Mouse (Mus musculus) layer of hippocampus, adult 9-11 months (tissue): ENCODE measurements around the gene Hjurp.

Experiments used
- DNase-seq: peaks from one replicate; pipeline ENCODE4 v3.0.0; 2022

Hjurp gene

GRCm38 (mm10) chr1:88279111-88280005 is 1.9 kb upstream of the Hjurp start:
- DNase-seq = no peak

DNA sequence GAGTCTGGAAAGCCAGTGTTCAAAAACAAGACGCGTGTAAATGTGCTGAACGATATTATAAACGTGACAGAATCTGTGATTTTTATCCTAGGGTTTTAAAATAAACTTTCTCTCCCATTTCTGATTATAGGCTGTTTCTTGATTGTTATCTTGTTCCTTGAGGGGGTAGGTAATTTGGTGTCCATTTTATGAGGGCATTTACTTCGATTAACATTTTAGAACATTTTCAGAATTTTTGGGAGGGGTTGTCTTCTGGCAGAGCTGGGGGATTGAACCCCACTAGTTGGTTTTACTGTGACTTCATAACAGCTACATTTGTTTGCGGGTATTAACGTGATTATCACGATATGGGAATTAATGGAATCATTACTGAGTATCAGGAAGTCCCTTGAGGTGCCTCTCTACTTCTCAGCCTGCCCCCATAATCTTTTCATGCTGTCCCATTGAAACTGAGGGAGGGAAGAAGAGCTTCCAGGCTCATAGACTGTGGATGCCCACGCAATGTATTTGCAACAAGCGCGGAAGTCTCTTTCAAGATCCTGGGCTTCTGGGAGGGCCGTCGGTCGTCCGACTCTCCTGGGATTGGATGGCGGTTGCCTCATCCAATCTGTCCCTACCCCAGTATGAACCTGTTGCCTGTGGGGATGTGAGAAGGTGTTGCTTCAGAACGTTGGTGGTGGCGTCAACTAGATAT is 532 bp upstream of the Hjurp start:
- no peak for DNase-seq

DNA sequence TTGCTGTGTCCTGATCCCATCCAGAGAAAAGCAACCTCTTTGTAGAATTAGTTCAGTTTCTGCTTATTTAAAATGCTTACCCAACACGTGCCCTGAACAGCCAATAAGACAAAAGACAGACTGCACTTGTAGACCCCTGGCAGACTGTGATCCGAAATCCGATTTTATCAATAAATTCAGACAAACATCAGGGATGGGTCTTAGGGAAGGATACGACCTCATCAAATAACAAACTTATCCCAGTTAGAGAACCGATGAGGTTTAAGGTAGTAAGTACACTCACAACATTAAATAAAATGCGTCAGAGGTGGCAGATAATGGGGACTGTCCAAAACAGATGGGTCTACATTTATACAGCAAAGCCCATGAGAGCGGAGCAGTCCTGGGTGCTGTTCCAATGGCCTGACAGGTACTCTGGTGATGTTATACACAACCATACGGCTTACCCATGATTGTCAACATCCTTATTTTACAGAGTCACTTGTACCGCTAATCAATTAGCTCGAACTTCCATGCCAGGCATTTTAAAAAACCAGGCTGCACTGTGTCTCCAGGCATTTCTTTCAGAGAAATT is 822 bp downstream of the Hjurp start:
- no peak for DNase-seq

GRCm38 (mm10) chr1:88275698-88276523 is 1.5 kb downstream of the Hjurp start:
- DNase-seq = no peak

DNA sequence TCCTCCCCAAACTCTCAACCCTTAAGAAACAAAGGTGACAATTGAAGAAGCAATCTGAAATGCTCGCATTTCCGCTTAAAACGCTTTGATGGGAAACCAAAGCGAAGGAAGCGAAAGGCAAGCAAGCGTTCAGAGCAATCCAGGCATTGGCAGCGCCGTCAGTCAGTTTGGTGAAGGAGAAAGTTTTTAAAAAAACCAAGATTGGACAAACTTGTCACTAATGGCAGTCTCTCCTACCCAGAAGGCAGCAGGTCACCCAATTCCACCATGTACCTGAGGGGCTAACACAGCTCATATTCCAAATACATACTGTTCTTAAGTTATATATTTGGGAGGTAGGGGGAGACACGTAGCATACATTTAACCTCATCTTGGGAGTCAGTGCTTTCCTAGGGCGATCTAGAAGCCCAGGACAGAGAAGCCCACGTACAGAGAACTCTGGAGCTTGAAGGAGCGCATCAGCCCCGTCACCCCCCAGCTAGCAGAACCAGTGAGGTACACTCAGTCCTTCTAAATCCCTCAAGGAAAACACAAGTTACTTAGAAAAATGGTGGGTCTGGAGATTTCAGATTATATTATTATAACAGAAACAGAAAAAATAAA is 2.3 kb downstream of the Hjurp start:
- no peak for DNase-seq

DNA sequence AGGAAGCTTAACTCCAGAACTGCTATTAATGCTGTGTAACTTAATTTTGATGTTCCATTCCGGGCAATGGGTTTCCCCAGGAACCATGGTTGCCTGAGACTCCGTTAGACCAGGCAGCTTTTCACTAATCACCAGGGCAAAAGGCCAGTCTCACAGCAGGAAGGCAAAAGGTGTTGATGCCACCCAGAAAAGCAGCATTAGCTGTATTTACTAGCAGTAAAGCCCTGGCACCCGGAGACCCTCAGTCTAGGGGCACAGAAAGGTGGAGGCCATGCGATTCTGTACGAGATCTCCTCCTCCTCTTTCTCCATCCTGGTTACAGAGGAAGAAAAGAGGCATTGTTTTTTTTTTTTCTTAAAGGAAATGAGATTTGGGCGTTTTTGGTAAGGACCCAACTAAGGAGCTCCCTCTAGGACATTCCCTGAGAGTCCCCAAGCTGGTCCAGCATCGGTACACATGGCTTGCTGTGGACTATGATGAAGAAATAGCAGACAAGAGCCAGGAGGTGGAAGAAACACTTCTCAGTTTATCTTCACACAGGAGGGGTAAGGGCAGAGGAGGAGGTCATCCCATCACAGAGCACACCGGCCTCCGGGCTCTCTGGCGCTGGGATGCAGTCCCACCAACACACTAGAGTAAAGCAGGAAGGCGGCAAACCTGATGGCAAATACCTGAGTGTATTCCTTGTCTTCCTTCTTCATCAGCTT is 2.9 kb downstream of the Hjurp start:
- DNase-seq = no peak

GRCm38 (mm10) chr1:88273832-88274231 is 3.6 kb downstream of the Hjurp start:
- DNase-seq = no peak

- DNase-seq = no peak
Observed at GRCm38 (mm10) chr1:88273326-88273725, 4.1 kb downstream of the Hjurp start.

DNA sequence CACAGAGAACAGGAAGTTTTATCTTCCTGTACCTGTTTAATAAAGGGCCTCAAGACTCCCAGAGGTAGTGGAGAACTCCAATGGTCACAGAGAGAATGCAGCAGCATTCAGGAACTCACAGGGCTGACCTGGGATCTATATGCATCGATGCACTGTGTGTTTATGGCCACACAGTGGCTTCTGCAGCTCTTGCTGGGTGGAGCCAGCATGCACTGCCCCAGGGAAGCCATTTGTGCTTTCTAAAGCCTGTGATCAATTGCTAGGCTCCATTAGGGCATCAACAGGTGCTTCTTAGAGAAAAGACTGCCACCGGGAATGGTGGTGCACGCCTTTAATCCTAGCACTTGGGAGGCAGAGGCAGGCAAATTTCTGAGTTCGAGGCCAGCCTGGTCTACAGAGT is 4.6 kb downstream of the Hjurp start:
- no peak for DNase-seq

DNA sequence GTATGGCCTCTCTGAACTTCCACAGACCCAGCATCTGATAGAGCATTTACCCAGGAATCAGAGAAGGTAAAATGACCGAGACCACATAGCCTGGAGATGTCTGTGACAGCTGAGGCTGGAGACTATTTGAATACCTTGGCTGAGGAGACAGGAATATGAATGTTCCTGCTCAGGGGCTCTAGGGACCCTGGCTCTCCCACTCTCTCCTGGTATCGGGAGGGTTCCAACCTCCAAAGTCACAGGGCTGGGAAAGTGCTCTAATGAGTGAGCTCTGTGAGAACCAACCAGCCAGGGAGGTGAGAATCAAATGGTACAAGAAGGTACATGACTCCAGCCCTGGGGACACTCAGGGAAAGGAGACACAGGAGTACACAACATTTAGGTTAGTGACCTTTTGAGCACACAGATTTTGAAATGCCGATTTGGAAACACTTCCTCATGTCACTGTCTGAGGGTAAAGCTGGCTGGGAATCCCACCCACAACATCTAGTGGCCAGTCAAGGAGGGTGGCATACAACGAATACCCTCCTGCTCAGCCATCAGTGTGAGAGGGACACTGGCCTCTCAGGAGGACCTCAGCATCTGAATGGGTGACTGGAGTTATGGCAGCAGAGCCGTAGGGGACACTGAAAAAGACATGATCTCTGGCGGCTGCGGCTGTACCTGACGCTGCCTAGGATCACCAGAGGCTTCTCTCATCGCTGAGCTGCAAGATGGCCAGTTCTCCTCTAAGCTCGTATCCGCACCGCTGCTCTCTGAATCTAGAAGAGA is 7.7 kb downstream of the Hjurp start:
- no peak for DNase-seq

- no peak for DNase-seq
Observed at GRCm38 (mm10) chr1:88268070-88268469, 9.4 kb downstream of the Hjurp start.

GRCm38 (mm10) chr1:88267489-88267888 is 9.9 kb downstream of the Hjurp start:
- DNase-seq = no peak

DNA sequence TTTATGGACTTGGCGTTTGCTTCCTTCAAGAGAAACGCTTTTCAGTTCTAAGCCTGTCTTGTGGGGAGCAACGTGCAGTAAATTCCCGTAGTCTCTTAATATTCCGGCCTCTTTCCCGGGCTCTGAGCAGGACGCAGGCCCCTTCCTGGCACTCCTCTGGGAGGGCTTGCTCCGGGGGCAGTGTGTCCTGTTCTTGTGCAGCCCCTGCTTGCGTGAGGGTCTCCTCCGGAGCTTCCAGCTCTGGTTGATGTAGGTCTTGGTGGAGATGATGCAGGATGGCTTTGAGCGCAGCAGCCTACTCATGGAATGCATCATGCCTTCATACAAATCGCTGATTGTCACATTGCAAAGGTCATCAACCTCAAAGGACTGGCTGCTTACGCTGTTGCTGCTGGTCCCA is 11.3 kb downstream of the Hjurp start:
- no peak for DNase-seq

- DNase-seq = no peak
Observed at GRCm38 (mm10) chr1:88264869-88265240, 12.6 kb downstream of the Hjurp start.

DNA sequence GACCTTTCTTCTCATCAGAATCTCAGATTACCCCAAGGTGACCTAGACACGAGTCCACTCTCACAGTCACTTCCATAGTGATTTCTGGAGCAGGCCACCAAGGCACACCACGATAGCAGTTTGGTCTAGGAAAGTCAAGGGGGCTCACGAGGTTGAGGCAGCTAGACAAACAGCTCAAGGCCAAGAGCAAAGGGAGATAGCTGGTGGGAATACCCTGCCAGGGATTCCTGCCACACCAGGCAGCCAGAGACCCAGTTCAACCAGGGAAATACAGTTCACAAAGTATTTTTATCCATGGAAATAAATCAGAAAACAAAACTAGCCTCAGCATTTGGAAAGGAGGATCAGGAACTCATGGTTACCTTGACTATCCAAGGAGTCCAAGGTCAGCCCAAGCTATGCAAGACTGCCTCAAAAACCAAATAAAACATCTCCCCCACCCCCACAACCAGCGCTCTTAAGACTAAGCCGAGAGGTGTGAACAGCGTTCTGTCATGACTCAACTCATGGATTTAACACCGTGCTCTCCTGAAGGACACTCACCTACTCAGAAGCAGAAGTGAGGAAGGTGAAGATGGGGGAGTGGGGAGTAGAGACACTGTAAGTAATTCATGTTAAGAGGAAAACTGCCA is 13.1 kb downstream of the Hjurp start:
- DNase-seq = no peak

DNA sequence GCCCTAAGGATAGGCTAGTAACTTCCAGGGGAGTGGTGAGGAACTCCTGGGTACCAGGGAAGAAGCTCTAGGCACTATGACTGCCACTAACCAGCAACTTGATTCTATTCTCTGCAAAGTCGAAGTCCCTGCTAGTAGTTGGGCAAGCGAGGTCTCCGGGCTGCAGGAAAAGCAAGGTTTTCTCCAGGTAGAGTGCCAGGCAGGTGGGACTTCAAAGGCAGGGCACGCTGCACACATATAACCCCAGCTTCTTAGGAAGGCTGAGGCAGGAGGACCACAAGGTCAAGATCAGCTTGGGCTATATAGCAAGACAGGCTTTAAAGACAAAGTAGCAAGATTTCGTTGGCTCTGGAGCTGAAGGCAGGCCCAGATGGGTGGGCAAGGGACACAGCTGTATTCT is 13.7 kb downstream of the Hjurp start:
- DNase-seq = no peak

DNA sequence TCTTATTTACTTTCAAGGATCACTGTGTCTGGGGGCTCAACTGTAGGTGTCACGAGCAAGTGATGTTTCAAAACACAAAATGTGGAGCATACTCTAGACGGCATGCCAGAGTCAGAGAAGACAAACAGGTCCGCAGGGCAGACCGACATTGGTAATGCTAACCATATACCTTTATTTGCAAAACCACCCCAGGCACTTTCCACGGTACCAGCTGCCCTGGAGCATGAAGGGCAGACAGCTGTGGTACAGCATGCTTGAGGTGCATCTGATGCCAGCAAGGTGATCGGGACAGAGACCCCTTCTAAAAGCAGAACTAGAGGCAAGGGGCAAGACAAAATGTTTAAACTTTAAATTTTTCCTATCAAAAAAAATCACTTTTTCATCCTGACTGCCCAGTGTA is 14.5 kb downstream of the Hjurp start:
- no peak for DNase-seq

DNA sequence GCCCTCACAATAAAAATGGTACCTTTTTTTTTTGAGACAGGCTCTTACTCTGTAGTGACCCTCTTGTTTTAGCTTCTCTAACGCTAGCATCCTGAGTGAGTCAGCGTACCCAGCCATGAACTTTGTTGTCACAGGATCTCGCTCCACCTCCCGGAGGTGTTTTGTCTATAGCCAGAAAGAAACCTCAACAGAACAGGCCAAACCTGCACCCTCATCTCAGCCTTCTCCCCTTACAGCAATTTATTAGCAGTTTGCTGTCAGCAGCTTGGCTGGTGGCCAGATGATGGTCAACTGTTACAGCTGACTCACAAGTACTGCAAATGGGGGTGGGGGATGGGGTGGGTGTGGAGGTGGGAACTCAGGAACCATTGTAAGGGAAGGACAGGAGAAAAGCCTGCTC is 15.2 kb downstream of the Hjurp start:
- DNase-seq = no peak

GRCm38 (mm10) chr1:88261706-88262105 is 15.7 kb downstream of the Hjurp start:
- no peak for DNase-seq

GRCm38 (mm10) chr1:88260604-88261377 is 16.6 kb downstream of the Hjurp start:
- no peak for DNase-seq
